Mouse (Mus musculus) midbrain, embryonic 13.5 days (tissue): Measurements from ENCODE around the gene Otulin. TPM values are rescaled to one million over a fixed set of nuclear protein-coding genes. Genes with fewer than 3 reads are reported as not detected.

Experiments used
- ATAC-seq: fragments of 200-750 bp; cut with Nextera tagmentation; 2 replicates; pipeline ENCODE4 v1.8.0; 2017; ENCODE audit warnings: mild to moderate bottlenecking, moderate TSS enrichment, moderate library complexity
- H3K27ac ChIP-seq: fragments of 300-500 bp; sonication (generic); 2 replicates; pipeline ENCODE4 v1.5.1; 2015; ENCODE audit warnings: inconsistent platforms, mild to moderate bottlenecking, moderate library complexity
- H3K27me3 ChIP-seq: fragments of 300-500 bp; sonication (generic); 2 replicates; pipeline ENCODE4 v1.6.1; 2015; ENCODE audit warnings: mild to moderate bottlenecking, inconsistent platforms
- H3K36me3 ChIP-seq: fragments of 300-500 bp; sonication (generic); 2 replicates; pipeline ENCODE4 v1.6.1; 2015; ENCODE audit warnings: mild to moderate bottlenecking, inconsistent platforms
- H3K4me1 ChIP-seq: fragments of 300-500 bp; sonication (generic); replicated peaks from 2 replicates; pipeline ENCODE4 v1.6.1; 2015; ENCODE audit warnings: inconsistent platforms
- H3K4me2 ChIP-seq: fragments of 300-500 bp; sonication (generic); replicated peaks from 2 replicates; pipeline ENCODE4 v1.6.1; 2015; ENCODE audit warnings: moderate library complexity, mild to moderate bottlenecking, inconsistent platforms
- H3K4me3 ChIP-seq: fragments of 300-500 bp; sonication (generic); replicated peaks from 2 replicates; pipeline ENCODE4 v1.5.1; 2015; ENCODE audit warnings: mild to moderate bottlenecking, inconsistent platforms
- H3K9ac ChIP-seq: fragments of 300-500 bp; sonication (generic); replicated peaks from 2 replicates; pipeline ENCODE4 v1.6.1; 2015; ENCODE audit warnings: mild to moderate bottlenecking, inconsistent platforms
- H3K9me3 ChIP-seq: fragments of 300-500 bp; sonication (generic); 2 replicates; pipeline ENCODE4 v1.6.1; 2016; ENCODE audit warnings: mild to moderate bottlenecking, inconsistent platforms
- WGBS: fragments of 180-500 bp; shearing (Covaris S2); methylation state at CpG from one replicate; pipeline ENCODE4 v1.1.7; 2015; 5-methylcytosine and 5-hydroxymethylcytosine counted together
- polyA plus RNA-seq: library from polyadenylated mRNA; unstranded; fragments of >200 nt; fragmentation: Nextera tagmentation; extraction: Ambion mirVana; gene quantifications from 2 replicates; pipeline ENCODE4 v1.2.1, GENCODE M21; 2015

Otulin gene
- polyA plus RNA-seq, 1 experiment from 2014 or later = 24.3 TPM

GRCm38 (mm10) chr15:27535681-27536080 lies 94.8 kb downstream of the Otulin start:
- Histone ChIP-seq H3K4me1 (0 out of 2 replicates have a peak, but pooled peaks cover 2% of the 10 kb centered on the region), H3K36me3 (no peaks in the 10 kb centered on the region), H3K4me2 (no peak overlapping the region), H3K27me3 (no peaks in the 10 kb centered on the region), H3K27ac (no peak overlapping the region), H3K4me3 (no peak overlapping the region), H3K9me3 (no peaks in the 10 kb centered on the region), H3K9ac (no peak overlapping the region)
- no peak for ATAC-seq
- WGBS = 88% methylated on average over 4 of the region's 4 CpGs

GRCm38 (mm10) chr15:27533036-27533435 lies 97.5 kb downstream of the Otulin start:
- H3K36me3 ChIP-seq = no peaks in the 10 kb centered on the region
- ATAC-seq = no peak
- no peaks in the 10 kb centered on the region for H3K27me3 ChIP-seq
- no peaks in the 10 kb centered on the region for H3K9me3 ChIP-seq
- no peak overlapping the region for H3K9ac ChIP-seq
- H3K4me2 ChIP-seq = no peak overlapping the region
- no peak overlapping the region for H3K4me3 ChIP-seq
- 0 out of 2 replicates have a peak, but pooled peaks cover 2% of the 10 kb centered on the region for H3K4me1 ChIP-seq
- no peak overlapping the region for H3K27ac ChIP-seq
- 79% methylated on average over 3 of the region's 3 CpGs for WGBS

- no peaks in the 10 kb centered on the region for H3K9me3 ChIP-seq
- H3K27ac ChIP-seq = no peak overlapping the region
- no peak for ATAC-seq
- H3K36me3 ChIP-seq = no peaks in the 10 kb centered on the region
- H3K4me3 ChIP-seq = no peak overlapping the region
- H3K27me3 ChIP-seq = no peaks in the 10 kb centered on the region
- H3K4me2 ChIP-seq = no peak overlapping the region
- H3K9ac ChIP-seq = no peak overlapping the region
- no peaks in the 10 kb centered on the region for H3K4me1 ChIP-seq
- 42% methylated on average over 4 of the region's 4 CpGs for WGBS
Observed at GRCm38 (mm10) chr15:27530023-27530422, 100.5 kb downstream of the Otulin start.

- Histone ChIP-seq H3K9me3 (no peaks in the 10 kb centered on the region), H3K4me1 (no peaks in the 10 kb centered on the region), H3K27me3 (no peaks in the 10 kb centered on the region), H3K27ac (no peak overlapping the region), H3K36me3 (no peaks in the 10 kb centered on the region), H3K4me2 (no peak overlapping the region), H3K4me3 (no peak overlapping the region), H3K9ac (no peak overlapping the region)
- WGBS = 90% methylated on average over 4 of the region's 4 CpGs
- ATAC-seq = no peak
Observed at GRCm38 (mm10) chr15:27528896-27529295, 101.6 kb downstream of the Otulin start.

GRCm38 (mm10) chr15:27525233-27526005 lies 105.1 kb downstream of the Otulin start:
- no peak for ATAC-seq
- no peaks in the 10 kb centered on the region for H3K27me3 ChIP-seq
- H3K4me1 ChIP-seq = no peaks in the 10 kb centered on the region
- no peaks in the 10 kb centered on the region for H3K36me3 ChIP-seq
- no peaks in the 10 kb centered on the region for H3K9me3 ChIP-seq
- no peak overlapping the region for H3K4me2 ChIP-seq
- H3K9ac ChIP-seq = no peak overlapping the region
- H3K4me3 ChIP-seq = no peak overlapping the region
- WGBS = 88% methylated on average over 12 of the region's 12 CpGs
- H3K27ac ChIP-seq = no peak overlapping the region

GRCm38 (mm10) chr15:27519857-27520256 lies 110.6 kb downstream of the Otulin start:
- Histone ChIP-seq H3K36me3 (no peaks in the 10 kb centered on the region), H3K4me2 (no peak overlapping the region), H3K27me3 (no peaks in the 10 kb centered on the region), H3K9ac (no peak overlapping the region), H3K4me3 (no peak overlapping the region), H3K27ac (no peak overlapping the region), H3K9me3 (no peaks in the 10 kb centered on the region), H3K4me1 (peaks cover 6% of the 10 kb centered on the region)
- 97% methylated on average over 7 of the region's 7 CpGs for WGBS
- no peak for ATAC-seq

GRCm38 (mm10) chr15:27518026-27518425 lies 112.5 kb downstream of the Otulin start:
- Histone ChIP-seq H3K27me3 (no peaks in the 10 kb centered on the region), H3K9ac (no peak overlapping the region), H3K4me2 (no peak overlapping the region), H3K9me3 (no peaks in the 10 kb centered on the region), H3K36me3 (no peaks in the 10 kb centered on the region), H3K4me1 (peaks cover 12% of the 10 kb centered on the region), H3K27ac (no peak overlapping the region), H3K4me3 (no peak overlapping the region)
- 86% methylated on average over 8 of the region's 8 CpGs for WGBS
- no peak for ATAC-seq

GRCm38 (mm10) chr15:27516927-27517326 lies 113.6 kb downstream of the Otulin start:
- Histone ChIP-seq H3K4me3 (no peak overlapping the region), H3K4me1 (peaks cover 15% of the 10 kb centered on the region), H3K27me3 (no peaks in the 10 kb centered on the region), H3K4me2 (no peak overlapping the region), H3K9ac (no peak overlapping the region), H3K36me3 (no peaks in the 10 kb centered on the region), H3K27ac (no peak overlapping the region), H3K9me3 (no peaks in the 10 kb centered on the region)
- no peak for ATAC-seq
- WGBS = 13% methylated on average over 1 of the region's 1 CpGs

GRCm38 (mm10) chr15:27508982-27509381 lies 121.5 kb downstream of the Otulin start:
- Histone ChIP-seq H3K9me3 (no peaks in the 10 kb centered on the region), H3K36me3 (no peaks in the 10 kb centered on the region), H3K4me3 (no peak overlapping the region), H3K27ac (no peak overlapping the region), H3K27me3 (no peaks in the 10 kb centered on the region), H3K9ac (no peak overlapping the region), H3K4me2 (no peak overlapping the region), H3K4me1 (peaks cover 26% of the 10 kb centered on the region)
- WGBS = 97% methylated on average over 17 of the region's 17 CpGs
- ATAC-seq = no peak

- Histone ChIP-seq H3K9me3 (no peaks in the 10 kb centered on the region), H3K27me3 (no peaks in the 10 kb centered on the region), H3K4me3 (no peak overlapping the region), H3K27ac (no peak overlapping the region), H3K36me3 (no peaks in the 10 kb centered on the region), H3K9ac (no peak overlapping the region), H3K4me2 (no peak overlapping the region), H3K4me1 (peaks cover 21% of the 10 kb centered on the region)
- ATAC-seq = no peak
- 89% methylated on average over 7 of the region's 7 CpGs for WGBS
Observed at GRCm38 (mm10) chr15:27508169-27508568, 122.3 kb downstream of the Otulin start.

- Histone ChIP-seq H3K9ac (no peak overlapping the region), H3K4me3 (no peak overlapping the region), H3K9me3 (no peaks in the 10 kb centered on the region), H3K4me1 (peaks cover 18% of the 10 kb centered on the region), H3K27ac (no peak overlapping the region), H3K27me3 (no peaks in the 10 kb centered on the region), H3K4me2 (no peak overlapping the region), H3K36me3 (no peaks in the 10 kb centered on the region)
- 90% methylated on average over 15 of the region's 15 CpGs for WGBS
- ATAC-seq = no peak
Observed at GRCm38 (mm10) chr15:27506893-27507596, 123.4 kb downstream of the Otulin start.

GRCm38 (mm10) chr15:27506127-27506886 lies 124.2 kb downstream of the Otulin start:
- 0 out of 2 replicates have a peak, but pooled peaks have one; percentile 38 for ATAC-seq
- no peaks in the 10 kb centered on the region for H3K36me3 ChIP-seq
- H3K9ac ChIP-seq = no peak overlapping the region
- H3K4me2 ChIP-seq = no peak overlapping the region
- no peaks in the 10 kb centered on the region for H3K27me3 ChIP-seq
- no peaks in the 10 kb centered on the region for H3K9me3 ChIP-seq
- H3K4me3 ChIP-seq = no peak overlapping the region
- WGBS = 69% methylated on average over 5 of the region's 5 CpGs
- H3K27ac ChIP-seq = no peak overlapping the region
- H3K4me1 ChIP-seq = peaks cover 13% of the 10 kb centered on the region
